Mouse (Mus musculus) neural tube, embryonic 13.5 days (tissue): ENCODE results near the gene Syngap1. TPM values are rescaled to one million over a fixed set of nuclear protein-coding genes. Genes with fewer than 3 reads are reported as not detected.
A peak's percentile ranks its signal among the peaks of the same experiment; 100 is the strongest.
"Not testable (repeated sequence)": the region's sequence is repeated elsewhere in the genome, so short reads cannot be mapped to it uniquely, and the experiment has no call there.

Experiments used
- ATAC-seq: fragments of 200-750 bp; cut with Nextera tagmentation; 2 replicates; pipeline ENCODE4 v1.8.0; 2017; ENCODE audit warnings: low read depth, mild to moderate bottlenecking, moderate TSS enrichment, moderate library complexity
- H3K27ac ChIP-seq: fragments of 300-500 bp; sonication (generic); replicated peaks from 2 replicates; pipeline ENCODE4 v1.5.1; 2015; ENCODE audit warnings: moderate library complexity, mild to moderate bottlenecking, inconsistent platforms
- H3K27me3 ChIP-seq: fragments of 300-500 bp; sonication (generic); 2 replicates; pipeline ENCODE4 v1.6.1; 2015; ENCODE audit warnings: mild to moderate bottlenecking, inconsistent platforms
- H3K36me3 ChIP-seq: fragments of 300-500 bp; sonication (generic); 2 replicates; pipeline ENCODE4 v1.6.1; 2015; ENCODE audit warnings: mild to moderate bottlenecking, inconsistent platforms
- H3K4me1 ChIP-seq: fragments of 300-500 bp; sonication (generic); replicated peaks from 2 replicates; pipeline ENCODE4 v1.6.1; 2015; ENCODE audit warnings: inconsistent platforms
- H3K4me2 ChIP-seq: fragments of 300-500 bp; sonication (generic); 2 replicates; pipeline ENCODE4 v1.6.1; 2015; ENCODE audit warnings: inconsistent platforms, mild to moderate bottlenecking, moderate library complexity
- H3K4me3 ChIP-seq: fragments of 300-500 bp; sonication (generic); 2 replicates; pipeline ENCODE4 v1.5.1; 2015; ENCODE audit warnings: mild to moderate bottlenecking, inconsistent platforms
- H3K9ac ChIP-seq: fragments of 300-500 bp; sonication (generic); 2 replicates; pipeline ENCODE4 v1.6.1; 2015; ENCODE audit warnings: moderate library complexity, mild to moderate bottlenecking, inconsistent platforms
- H3K9me3 ChIP-seq: fragments of 300-500 bp; sonication (generic); 2 replicates; pipeline ENCODE4 v1.6.1; 2016; ENCODE audit warnings: inconsistent platforms
- WGBS: fragments of 180-500 bp; shearing (Covaris S2); methylation state at CpG from one replicate; pipeline ENCODE4 v1.1.7; 2015; 5-methylcytosine and 5-hydroxymethylcytosine counted together
- polyA plus RNA-seq: library from polyadenylated mRNA; unstranded; fragments of >200 nt; fragmentation: Nextera tagmentation; extraction: Ambion mirVana; gene quantifications from 2 replicates; pipeline ENCODE4 v1.2.1, GENCODE M21; 2015

Gene Syngap1
- 4.1 and 4.9 TPM in 2 replicates for polyA plus RNA-seq

DNA sequence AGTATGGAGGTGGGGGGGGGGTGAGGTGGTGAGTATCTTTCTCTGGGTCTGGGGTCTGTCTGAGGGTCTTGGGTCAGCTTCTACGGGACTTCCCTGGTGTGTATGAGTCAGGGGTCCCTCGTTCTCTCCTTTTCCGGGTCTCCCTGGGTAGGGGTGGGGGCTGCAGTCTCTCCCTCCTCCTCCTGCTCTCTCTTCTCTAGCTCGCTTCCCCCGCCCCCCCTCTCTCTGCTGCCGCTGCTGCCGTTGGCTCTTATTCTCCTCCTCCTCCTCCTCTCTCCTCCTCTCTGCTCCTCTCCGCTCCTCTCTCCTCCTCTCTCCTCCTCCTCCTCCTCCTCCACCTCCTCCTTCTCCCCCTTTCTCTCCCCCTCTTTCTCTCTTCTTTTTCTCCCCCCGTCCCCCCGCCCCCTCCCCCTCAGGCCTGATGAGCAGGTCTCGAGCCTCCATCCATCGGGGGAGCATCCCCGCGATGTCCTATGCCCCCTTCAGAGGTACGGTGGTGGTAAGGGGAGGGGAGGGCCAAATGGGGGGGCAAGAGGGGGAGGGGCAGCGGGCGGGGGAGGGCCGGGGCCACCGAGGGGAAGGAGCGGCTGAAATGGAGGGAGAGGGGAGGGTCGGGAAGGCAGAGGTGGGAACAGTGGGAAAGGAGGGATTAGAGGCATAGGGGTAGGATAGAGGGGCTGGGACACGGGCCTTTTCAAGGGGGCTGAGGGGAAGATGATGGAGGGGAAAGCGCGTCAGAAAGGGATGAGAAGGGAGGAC lies at the start of gene Syngap1:
Syngap1 (plus strand) TSS at position 223 of the 759 bp plus-strand sequence.
- Histone ChIP-seq H3K27me3 (no peaks in the 10 kb centered on the region), H3K9me3 (no peaks in the 10 kb centered on the region), H3K27ac (peak within 1 kb of the TSS; percentile 97), H3K9ac (peak within 1 kb of the TSS; percentile 91), H3K4me2 (peak within 1 kb of the TSS; percentile 83), H3K36me3 (peaks cover 13% of the 10 kb centered on the region), H3K4me3 (peak within 1 kb of the TSS; percentile 66), H3K4me1 (peaks cover 71% of the 10 kb centered on the region)
- ATAC-seq: no peak
- 2% methylated on average over 23 of the region's 24 CpGs for WGBS

- no peak overlapping the region for H3K4me3 ChIP-seq
- peaks cover 7% of the 10 kb centered on the region; the same call in 1 of the 2 replicates for H3K27me3 ChIP-seq
- 0 out of 2 replicates have a peak overlapping the region, but pooled peaks have one; percentile 10 for H3K27ac ChIP-seq
- H3K4me1 ChIP-seq: peaks cover 24% of the 10 kb centered on the region
- 52% methylated on average over 16 of the region's 16 CpGs for WGBS
- ATAC-seq: no peak
- H3K36me3 ChIP-seq: no peaks in the 10 kb centered on the region
- H3K9ac ChIP-seq: peak overlapping the region; percentile 36; the same call in 1 of the 2 replicates
- H3K4me2 ChIP-seq: 0 out of 2 replicates have a peak overlapping the region, but pooled peaks have one; percentile 1
- H3K9me3 ChIP-seq: no peaks in the 10 kb centered on the region
These were observed 48.2 kb upstream of the Syngap1 start for GRCm38 (mm10) chr17:26892635-26893375.

- H3K36me3 ChIP-seq: no peaks in the 10 kb centered on the region
- 0 out of 2 replicates have a peak overlapping the region, but pooled peaks have one; percentile 10 for H3K27ac ChIP-seq
- no peaks in the 10 kb centered on the region for H3K9me3 ChIP-seq
- peaks cover 7% of the 10 kb centered on the region; the same call in 1 of the 2 replicates for H3K27me3 ChIP-seq
- WGBS: 60% methylated on average over 6 of the region's 6 CpGs
- no peak overlapping the region for H3K4me3 ChIP-seq
- H3K4me1 ChIP-seq: peaks cover 24% of the 10 kb centered on the region
- H3K4me2 ChIP-seq: no peak overlapping the region
- no peak for ATAC-seq
- no peak overlapping the region for H3K9ac ChIP-seq
These were observed 47.6 kb upstream of the Syngap1 start for GRCm38 (mm10) chr17:26893492-26893891.

DNA sequence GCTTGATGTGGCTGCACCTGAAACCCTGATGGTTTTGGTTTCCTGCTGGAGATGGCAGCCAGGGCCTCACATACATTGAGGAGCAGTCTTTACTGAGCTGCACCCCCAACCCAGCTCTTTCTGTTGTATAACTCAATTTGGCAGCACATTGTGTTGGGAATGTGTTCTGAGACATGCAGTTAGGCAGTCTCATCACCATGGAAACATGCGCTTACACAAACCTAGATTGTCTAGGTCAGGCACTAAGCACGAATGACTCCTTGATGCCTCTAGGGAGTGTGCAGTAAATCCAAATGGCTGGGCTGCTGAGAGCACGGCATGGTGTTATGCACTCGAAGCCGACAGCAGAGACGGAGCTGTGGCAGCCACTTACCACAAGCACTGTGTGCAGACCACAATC lies 46.7 kb upstream of the Syngap1 start:
- H3K9me3 ChIP-seq: no peaks in the 10 kb centered on the region
- peaks cover 24% of the 10 kb centered on the region for H3K4me1 ChIP-seq
- WGBS: 49% methylated on average over 6 of the region's 6 CpGs
- no peak for ATAC-seq
- no peak overlapping the region for H3K4me2 ChIP-seq
- H3K4me3 ChIP-seq: no peak overlapping the region
- H3K9ac ChIP-seq: no peak overlapping the region
- H3K36me3 ChIP-seq: no peaks in the 10 kb centered on the region
- H3K27me3 ChIP-seq: peaks cover 7% of the 10 kb centered on the region; the same call in 1 of the 2 replicates
- H3K27ac ChIP-seq: no peak overlapping the region

DNA sequence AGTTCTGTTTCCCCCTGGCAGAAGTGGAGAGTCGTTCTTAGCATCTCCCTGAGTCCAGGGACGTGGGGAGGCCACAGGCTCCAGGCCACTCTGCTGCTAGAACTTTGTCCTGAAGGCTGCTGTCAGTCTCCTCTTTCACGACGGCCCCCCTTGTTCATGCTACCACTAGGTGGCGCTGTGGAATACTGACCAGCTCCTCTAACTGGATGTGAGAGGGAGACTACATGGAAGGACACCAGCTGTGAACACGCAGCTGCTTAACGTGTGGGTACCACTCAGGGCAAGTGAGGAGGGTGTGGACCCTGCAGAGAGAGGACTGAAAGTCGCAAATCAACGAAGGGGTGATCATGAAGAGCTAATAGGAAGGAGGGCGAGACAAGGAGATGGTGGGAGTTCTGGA lies 45.5 kb upstream of the Syngap1 start:
- Histone ChIP-seq H3K9me3 (no peaks in the 10 kb centered on the region), H3K9ac (no peak overlapping the region), H3K27me3 (peaks cover 7% of the 10 kb centered on the region; the same call in 1 of the 2 replicates), H3K27ac (no peak overlapping the region), H3K4me1 (peaks cover 24% of the 10 kb centered on the region), H3K4me3 (no peak overlapping the region), H3K36me3 (no peaks in the 10 kb centered on the region), H3K4me2 (no peak overlapping the region)
- 12% methylated on average over 10 of the region's 10 CpGs for WGBS
- ATAC-seq: no peak

DNA sequence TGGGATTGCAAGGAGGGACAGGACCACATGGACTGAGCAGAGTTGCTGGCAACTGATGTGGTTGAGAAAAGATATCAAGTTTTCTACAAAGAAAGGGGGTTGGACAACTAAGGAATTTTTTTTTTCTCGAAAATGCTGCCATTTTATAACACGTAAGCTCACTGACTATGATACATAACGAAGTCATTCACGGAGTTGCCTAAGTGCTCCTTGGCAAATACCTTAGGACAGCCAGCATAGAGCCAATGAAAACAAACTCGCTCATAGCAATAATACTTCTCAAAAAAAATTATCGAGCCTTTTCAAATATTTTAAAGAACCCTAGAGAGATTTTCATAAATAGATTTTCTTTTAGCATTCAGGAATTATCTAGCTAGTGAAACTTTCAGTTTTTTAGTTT lies 40.1 kb upstream of the Syngap1 start:
- Histone ChIP-seq H3K27me3 (0 out of 2 replicates have a peak, but pooled peaks cover 7% of the 10 kb centered on the region), H3K4me2 (no peak overlapping the region), H3K4me3 (no peak overlapping the region), H3K4me1 (no peaks in the 10 kb centered on the region), H3K36me3 (no peaks in the 10 kb centered on the region), H3K9ac (no peak overlapping the region), H3K27ac (no peak overlapping the region), H3K9me3 (no peaks in the 10 kb centered on the region)
- 80% methylated on average over 6 of the region's 6 CpGs for WGBS
- no peak for ATAC-seq

DNA sequence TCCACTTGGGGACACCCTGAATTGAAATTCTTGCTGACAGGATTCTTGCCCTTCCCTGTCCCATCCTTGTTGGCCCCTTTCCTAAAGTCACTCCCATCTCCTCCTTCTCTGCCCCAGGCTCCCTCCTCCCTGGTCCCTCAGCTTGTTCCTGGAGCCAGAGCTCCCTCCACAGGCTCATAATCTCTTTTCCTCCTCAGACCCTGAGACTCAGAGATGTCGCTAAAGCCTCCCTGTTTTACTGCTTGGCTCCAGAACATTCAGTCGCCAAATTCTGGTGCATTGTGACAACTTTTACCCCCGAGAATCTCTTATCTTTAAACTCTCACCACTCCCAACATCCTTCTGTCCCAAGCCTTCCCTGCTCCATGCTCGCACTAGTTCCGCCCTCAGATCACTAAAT lies 36.7 kb upstream of the Syngap1 start:
- Histone ChIP-seq H3K27ac (no peak overlapping the region), H3K4me2 (no peak overlapping the region), H3K9ac (no peak overlapping the region), H3K4me1 (no peaks in the 10 kb centered on the region), H3K36me3 (no peaks in the 10 kb centered on the region), H3K4me3 (no peak overlapping the region), H3K9me3 (no peaks in the 10 kb centered on the region), H3K27me3 (no peaks in the 10 kb centered on the region)
- 63% methylated on average over 5 of the region's 5 CpGs for WGBS
- no peak for ATAC-seq

- not testable (repeated sequence) for H3K9ac ChIP-seq, H3K9me3 ChIP-seq, H3K4me1 ChIP-seq, H3K27ac ChIP-seq, H3K4me2 ChIP-seq, ATAC-seq, H3K27me3 ChIP-seq, H3K36me3 ChIP-seq, H3K4me3 ChIP-seq
- 81% methylated on average over 15 of the region's 15 CpGs for WGBS
These were observed 33.5 kb upstream of the Syngap1 start for GRCm38 (mm10) chr17:26907506-26907905.

DNA sequence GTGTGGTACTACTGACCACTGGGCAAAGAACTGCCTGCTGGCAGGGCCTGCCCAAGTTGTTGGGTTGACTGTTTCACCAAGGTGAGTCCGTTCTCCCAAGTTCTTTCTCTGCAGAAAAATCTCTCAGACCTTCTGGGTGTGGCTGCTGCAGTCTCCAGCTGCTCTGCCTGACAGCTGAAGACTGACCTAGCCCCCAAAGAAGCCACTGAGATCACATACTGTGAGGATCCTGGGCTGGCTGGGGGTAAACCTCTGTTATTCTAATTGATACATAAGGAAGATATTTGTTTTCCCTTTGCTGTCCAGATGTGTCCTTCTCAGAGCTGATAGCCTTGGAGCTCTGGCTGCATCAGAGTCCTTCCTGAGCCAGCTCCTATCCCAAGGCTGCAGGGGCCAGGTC lies 25.8 kb upstream of the Syngap1 start:
- no peak overlapping the region for H3K9ac ChIP-seq
- no peaks in the 10 kb centered on the region for H3K36me3 ChIP-seq
- no peaks in the 10 kb centered on the region for H3K9me3 ChIP-seq
- H3K27me3 ChIP-seq: 0 out of 2 replicates have a peak, but pooled peaks cover 5% of the 10 kb centered on the region
- no peak overlapping the region for H3K27ac ChIP-seq
- 46% methylated on average over 1 of the region's 1 CpGs for WGBS
- ATAC-seq: no peak
- no peak overlapping the region for H3K4me3 ChIP-seq
- no peak overlapping the region for H3K4me2 ChIP-seq
- H3K4me1 ChIP-seq: peaks cover 10% of the 10 kb centered on the region

GRCm38 (mm10) chr17:26916711-26917482 lies 24.2 kb upstream of the Syngap1 start, which contains the start of gene Kifc5b:
Gene Kifc5b (plus strand): TSS chr17:26917091.
- Histone ChIP-seq H3K4me2 (peak within 1 kb of the TSS; percentile 79), H3K9ac (peak within 1 kb of the TSS; percentile 68), H3K27me3 (0 out of 2 replicates have a peak, but pooled peaks cover 5% of the 10 kb centered on the region), H3K4me1 (peaks cover 10% of the 10 kb centered on the region), H3K36me3 (peaks cover 4% of the 10 kb centered on the region; the same call in 1 of the 2 replicates), H3K9me3 (no peaks in the 10 kb centered on the region), H3K4me3 (peak within 1 kb of the TSS; percentile 64), H3K27ac (no peak within 1 kb of the TSS)
- WGBS: under 1% methylated on average over 62 of the region's 72 CpGs
- peak; percentile 99 for ATAC-seq

DNA sequence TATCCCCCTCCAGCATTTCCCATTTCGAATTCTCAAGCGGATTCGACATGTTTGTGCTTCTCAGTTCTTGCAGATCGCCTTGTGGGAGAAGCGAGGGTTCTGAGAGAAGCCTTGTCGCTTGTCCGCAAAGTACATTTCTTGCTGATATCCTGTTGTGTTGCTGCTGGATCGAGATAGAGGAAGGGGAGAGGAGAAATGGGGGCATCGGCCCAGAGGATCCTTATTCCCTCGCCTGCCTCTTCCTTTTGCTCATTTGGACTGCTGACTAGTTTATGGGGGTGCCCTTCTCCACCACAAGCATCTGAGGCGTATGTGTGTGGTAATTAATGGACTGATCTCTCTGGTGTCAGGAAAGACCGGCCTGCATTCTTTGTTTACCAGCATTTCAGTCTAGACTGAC lies 23.5 kb upstream of the Syngap1 start:
- ATAC-seq: not testable (repeated sequence)

More for the DNA sequence above, 23.5 kb upstream of the Syngap1 start:
- WGBS: 1% methylated on average over 12 of the region's 12 CpGs
- H3K4me2 ChIP-seq: peak overlapping the region; percentile 79
- H3K9me3 ChIP-seq, H3K27me3 ChIP-seq, H3K27ac ChIP-seq, H3K4me1 ChIP-seq, H3K36me3 ChIP-seq: not testable (repeated sequence)
- H3K9ac ChIP-seq: peak overlapping the region; percentile 68
- peak overlapping the region; percentile 64 for H3K4me3 ChIP-seq
